Mouse (Mus musculus): Measurements from ENCODE around the gene Olfr818. TPM values are rescaled to one million over a fixed set of nuclear protein-coding genes. Genes with fewer than 3 reads are reported as not detected.
"Not testable (repeated sequence)": the region's sequence is repeated elsewhere in the genome, so short reads cannot be mapped to it uniquely, and the experiment has no call there.

The Olfr818 gene
- polyA plus RNA-seq, 1 experiment from 2014 or later: not detected

DNA sequence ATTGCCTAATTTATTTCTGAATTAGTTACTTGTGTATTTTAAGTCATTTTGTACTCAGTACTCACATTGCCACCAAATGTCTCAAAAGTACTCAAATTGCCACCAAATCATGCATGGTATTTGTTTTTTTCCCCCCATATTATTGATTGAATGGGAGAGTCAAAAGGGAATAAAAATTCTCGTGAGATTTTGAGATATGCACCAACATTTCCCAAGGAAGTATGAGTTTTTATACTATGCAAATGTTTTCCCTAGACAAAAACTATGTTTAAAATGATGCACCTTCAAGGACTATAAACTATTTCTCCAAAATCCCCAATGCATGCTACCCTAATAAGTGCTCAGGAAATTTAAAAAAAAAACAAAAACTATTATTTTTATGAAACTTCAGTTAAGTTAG, 33.4 kb downstream of the Olfr818 start, which contains the start of gene Olfr816:
Gene Olfr816, minus strand, starts transcription at position 101 of the 400 bp plus-strand sequence.
- Histone ChIP-seq H3K27me3 (ENCODE audit: insufficient read depth, low read length) (no peaks in the 10 kb centered on the region), H3K9me3 (replicated peaks; ENCODE audit: low read length) (no peaks in the 10 kb centered on the region), H3K4me1 (replicated peaks; ENCODE audit: insufficient read depth, low read length) (no peaks in the 10 kb centered on the region), H3K4me3 (replicated peaks; ENCODE audit: low read depth, low read length) (no peak within 1 kb of the TSS), H3K27ac (no peak within 1 kb of the TSS), H3K4me2 (ENCODE audit: low read length) (no peak within 1 kb of the TSS), H3K36me3 (ENCODE audit: insufficient read depth, low read length) (no peaks in the 10 kb centered on the region), H3K9ac (ENCODE audit: low read depth, low read length) (no peak within 1 kb of the TSS)
- WGBS: 56% methylated on average over 1 of the region's 1 CpGs
- no peak for TF ChIP-seq CTCF (IDR thresholded peaks at IDR 0.05; ENCODE audit: low read depth)
- DNase-seq (ENCODE audit: low spot score): no peak
- no peak for ATAC-seq (replicated peaks; ENCODE audit: low FRiP score, low read depth)

GRCm38 (mm10) chr10:129905767-129906166, 43.1 kb downstream of the Olfr818 start, which contains the start of gene Olfr815:
Gene Olfr815, minus strand, starts transcription at chr10:129905867.
- no CpG with 5 or more reads among the region's 1 CpGs for WGBS
- not testable (repeated sequence) for H3K27ac ChIP-seq; H3K4me1 ChIP-seq (replicated peaks; ENCODE audit: insufficient read depth, low read length); DNase-seq (ENCODE audit: low spot score); ATAC-seq (replicated peaks; ENCODE audit: low FRiP score, low read depth); H3K36me3 ChIP-seq (ENCODE audit: insufficient read depth, low read length); H3K9ac ChIP-seq (ENCODE audit: low read depth, low read length); H3K4me3 ChIP-seq (replicated peaks; ENCODE audit: low read depth, low read length); H3K27me3 ChIP-seq (ENCODE audit: insufficient read depth, low read length); H3K4me2 ChIP-seq (ENCODE audit: low read length); H3K9me3 ChIP-seq (replicated peaks; ENCODE audit: low read length)

Other genes with a start within 250 kb of the Olfr818 start
- gene Olfr804, start 245.9 kb downstream of the Olfr818 start, polyA plus RNA-seq (2015; fragmentation: Nextera tagmentation; extraction: Ambion mirVana): not detected in 2 replicates
- gene Olfr805, start 219.7 kb downstream of the Olfr818 start, polyA plus RNA-seq (2015; fragmentation: Nextera tagmentation; extraction: Ambion mirVana): not detected in 2 replicates
- not detected in 2 replicates for gene Olfr806, start 207.2 kb downstream of the Olfr818 start, polyA plus RNA-seq (2015; fragmentation: Nextera tagmentation; extraction: Ambion mirVana)
- not detected in 2 replicates for gene Olfr807, start 191.3 kb downstream of the Olfr818 start, polyA plus RNA-seq (2015; fragmentation: Nextera tagmentation; extraction: Ambion mirVana)
- gene Olfr808, start 183.6 kb downstream of the Olfr818 start, polyA plus RNA-seq (2015; fragmentation: Nextera tagmentation; extraction: Ambion mirVana): not detected in 2 replicates
- not detected in 2 replicates for gene Olfr809, start 174.5 kb downstream of the Olfr818 start, polyA plus RNA-seq (2015; fragmentation: Nextera tagmentation; extraction: Ambion mirVana)
- gene Olfr810, start 154.2 kb downstream of the Olfr818 start, polyA plus RNA-seq (2015; fragmentation: Nextera tagmentation; extraction: Ambion mirVana): not detected in 2 replicates
- not detected in 2 replicates for gene Olfr811, start 144.7 kb downstream of the Olfr818 start, polyA plus RNA-seq (2015; fragmentation: Nextera tagmentation; extraction: Ambion mirVana)
- not detected in 2 replicates for gene Olfr812, start 103.0 kb downstream of the Olfr818 start, polyA plus RNA-seq (2015; fragmentation: Nextera tagmentation; extraction: Ambion mirVana)
- not detected in 2 replicates for gene Olfr813, start 93.7 kb downstream of the Olfr818 start, polyA plus RNA-seq (2015; fragmentation: Nextera tagmentation; extraction: Ambion mirVana)
- not detected in 2 replicates for gene Olfr814, start 69.2 kb downstream of the Olfr818 start, polyA plus RNA-seq (2015; fragmentation: Nextera tagmentation; extraction: Ambion mirVana)
- not detected in 2 replicates for gene Olfr815, start 43.2 kb downstream of the Olfr818 start, polyA plus RNA-seq (2015; fragmentation: Nextera tagmentation; extraction: Ambion mirVana)
- not detected in 2 replicates for gene Olfr816, start 33.5 kb downstream of the Olfr818 start, polyA plus RNA-seq (2015; fragmentation: Nextera tagmentation; extraction: Ambion mirVana)
- not detected in 2 replicates for gene Olfr819, start 18.2 kb upstream of the Olfr818 start, polyA plus RNA-seq (2015; fragmentation: Nextera tagmentation; extraction: Ambion mirVana)
- gene Olfr247, start 27.0 kb upstream of the Olfr818 start, polyA plus RNA-seq (2015; fragmentation: Nextera tagmentation; extraction: Ambion mirVana): not detected in 2 replicates
- gene Gm10310, start 36.0 kb upstream of the Olfr818 start, polyA plus RNA-seq (2015; fragmentation: Nextera tagmentation; extraction: Ambion mirVana): not detected in 2 replicates
- gene Olfr820, start 63.5 kb upstream of the Olfr818 start, polyA plus RNA-seq (2015; fragmentation: Nextera tagmentation; extraction: Ambion mirVana): not detected in 2 replicates
- not detected in 2 replicates for gene Olfr821, start 81.2 kb upstream of the Olfr818 start, polyA plus RNA-seq (2015; fragmentation: Nextera tagmentation; extraction: Ambion mirVana)
- not detected in 2 replicates for gene Olfr822, start 122.1 kb upstream of the Olfr818 start, polyA plus RNA-seq (2015; fragmentation: Nextera tagmentation; extraction: Ambion mirVana)
- gene Olfr823, start 166.3 kb upstream of the Olfr818 start, polyA plus RNA-seq (2015; fragmentation: Nextera tagmentation; extraction: Ambion mirVana): not detected in 2 replicates
- gene Olfr824, start 180.9 kb upstream of the Olfr818 start, polyA plus RNA-seq (2015; fragmentation: Nextera tagmentation; extraction: Ambion mirVana): not detected in 2 replicates
- gene Olfr825, start 217.7 kb upstream of the Olfr818 start, polyA plus RNA-seq (2015; fragmentation: Nextera tagmentation; extraction: Ambion mirVana): not detected in 2 replicates
- not detected in 2 replicates for gene Olfr826, start 235.1 kb upstream of the Olfr818 start, polyA plus RNA-seq (2015; fragmentation: Nextera tagmentation; extraction: Ambion mirVana)